In the genomic region with DNA sequence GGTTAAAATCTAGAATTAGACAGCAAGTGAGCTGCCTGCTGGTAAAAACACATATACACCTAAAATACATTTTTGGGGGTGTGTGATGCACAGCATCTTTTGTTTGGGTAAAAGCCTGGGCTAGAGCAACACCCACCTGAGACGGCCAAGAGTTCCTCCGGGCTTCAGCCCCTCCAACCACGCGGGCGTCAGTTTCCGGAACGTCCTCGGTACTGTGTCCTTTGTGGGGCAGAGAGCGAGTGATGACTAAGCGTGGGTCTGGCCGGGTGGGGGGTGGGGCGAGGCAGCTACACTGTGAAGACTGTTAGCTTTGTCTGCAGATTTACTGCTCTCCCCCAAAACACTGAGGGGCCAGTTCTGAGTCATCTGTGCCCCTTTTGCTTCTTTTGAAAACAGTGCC, we compare ENCODE assay signal across 9 mouse cellular contexts. TPM values are rescaled to one million over a fixed set of nuclear protein-coding genes. Genes with fewer than 3 reads are reported as not detected.
DNase-seq lines count a peak whose midpoint lies in the region; ATAC-seq lines count a peak whose summit lies in the region.
"Had no signal": no experiment of that assay in that cellular context is flagged by ENCODE, and none has a peak within 500 bp of the region (broad histone marks: within the 10 kb centered on the region; RNA-seq: fewer than 3 reads in every experiment).

No protein-coding gene starts in this region.

- H3K4me3 ChIP-seq in heart, embryonic 15.5 days: no peak overlapping the region
- H3K4me3 ChIP-seq in midbrain, embryonic 11.5 days (ENCODE audit: low read depth, low read length): no peak overlapping the region
- H3K4me3 ChIP-seq: neural tube, embryonic 12.5 days had no signal

- peaks cover 10% of the 10 kb centered on the region for H3K9me3 ChIP-seq in heart, embryonic 15.5 days (replicated peaks)
- H3K9me3 ChIP-seq in midbrain, embryonic 11.5 days (ENCODE audit: control insufficient read depth, low read length): peaks cover 5% of the 10 kb centered on the region; the same call in 1 of the 2 replicates

- H3K9ac ChIP-seq in heart, embryonic 15.5 days: no peak overlapping the region
- no peak overlapping the region for H3K9ac ChIP-seq in midbrain, embryonic 11.5 days (ENCODE audit: low read length)
- H3K9ac ChIP-seq: neural tube, embryonic 12.5 days had no signal

- H3K4me2 ChIP-seq in heart, embryonic 15.5 days: 0 out of 2 replicates have a peak overlapping the region, but pooled peaks have one; percentile 13
- H3K4me2 ChIP-seq in midbrain, embryonic 11.5 days: no peak overlapping the region
- H3K4me2 ChIP-seq: neural tube, embryonic 12.5 days had no signal

- ATAC-seq in heart, embryonic 15.5 days (replicated peaks; ENCODE audit: insufficient number of reproducible peaks, insufficient read depth, low FRiP score, low read depth): 0 out of 2 replicates have a peak, but pooled peaks have one; percentile 27
- ATAC-seq in midbrain, embryonic 11.5 days (ENCODE audit: low FRiP score): no peak

- H3K4me1 ChIP-seq in heart, embryonic 15.5 days (replicated peaks): peaks cover 17% of the 10 kb centered on the region
- H3K4me1 ChIP-seq in midbrain, embryonic 11.5 days (ENCODE audit: control insufficient read depth, insufficient read depth, low read length): no peaks in the 10 kb centered on the region

- no peaks in the 10 kb centered on the region for H3K36me3 ChIP-seq in heart, embryonic 15.5 days
- H3K36me3 ChIP-seq in midbrain, embryonic 11.5 days (ENCODE audit: control insufficient read depth, insufficient read depth, low read length): no peaks in the 10 kb centered on the region
- H3K36me3 ChIP-seq: neural tube, embryonic 12.5 days had no signal

- peaks cover 5% of the 10 kb centered on the region; the same call in 1 of the 2 replicates for H3K27me3 ChIP-seq in heart, embryonic 15.5 days
- H3K27me3 ChIP-seq in midbrain, embryonic 11.5 days (ENCODE audit: control insufficient read depth, insufficient read depth, low read length): no peaks in the 10 kb centered on the region
- H3K27me3 ChIP-seq: neural tube, embryonic 12.5 days had no signal

- no peak for DNase-seq in heart, adult 8-10 months (ENCODE audit: low spot score)
- DNase-seq in MEL-GATA-1-ER (ENCODE audit: extremely low read depth, low read depth): peak; percentile 59
- peak; percentile 83 for DNase-seq in induced T-regulatory cell, adult 2 months (ENCODE audit: low read depth)
- DNase-seq in right cerebral cortex, postnatal 14 days: peak; percentile 30
- DNase-seq in testis, postnatal 10 days (ENCODE audit: low spot score): no peak
- no peak for DNase-seq in midbrain, embryonic 11.5 days (ENCODE audit: low spot score, missing footprints)
- no peak for DNase-seq in gastrocnemius, postnatal 10 days

- 43% methylated on average over 12 of the region's 12 CpGs for WGBS in heart, embryonic 15.5 days
- 64% methylated on average over 12 of the region's 12 CpGs for WGBS in midbrain, embryonic 11.5 days

- H3K27ac ChIP-seq in heart, embryonic 15.5 days: no peak overlapping the region
- H3K27ac ChIP-seq in midbrain, embryonic 11.5 days (ENCODE audit: low read depth, low read length): no peak overlapping the region
- H3K27ac ChIP-seq: neural tube, embryonic 12.5 days had no signal

RNA-seq across cellular contexts. Expression of a gene that starts 0.7 kb away (rescaled TPM):
- polyA plus RNA-seq in heart, embryonic 15.5 days (2015; fragmentation: Nextera tagmentation; extraction: Ambion mirVana): 1.4 and 2.2 TPM in 2 replicates
- 1 to 10 TPM; 1.1 to 2.0 (median 1.5) TPM for total RNA-seq in heart, adult 8-10 months (2022)
- 1.1 and 1.4 TPM in 2 replicates for polyA plus RNA-seq in midbrain, embryonic 11.5 days (2014; fragmentation: Nextera tagmentation; extraction: Ambion mirVana)
- total RNA-seq in gastrocnemius, postnatal 10 days (2021): 1 to 10 TPM in 1 of 2 experiments, not detected in 1; 1.2 TPM

RNA-seq across cellular contexts. Expression of a gene that starts 17.6 kb away (rescaled TPM):
- 2.6 and 9.4 TPM in 2 replicates for polyA plus RNA-seq in heart, embryonic 15.5 days (2015; fragmentation: Nextera tagmentation; extraction: Ambion mirVana)
- total RNA-seq in heart, adult 8-10 months (2022): 1 to 10 TPM in 2 of 4 experiments, under 1 TPM in 2; 0.84 to 2.6 (median 1.1) TPM
- polyA plus RNA-seq in midbrain, embryonic 11.5 days (2014; fragmentation: Nextera tagmentation; extraction: Ambion mirVana): 3.4 TPM in 2 replicates
- total RNA-seq in gastrocnemius, postnatal 10 days (2021): 1 to 10 TPM in 1 of 2 experiments, under 1 TPM in 1; 0.59 to 2.0 TPM

RNA-seq across cellular contexts. Expression of a gene that starts 42.2 kb away (rescaled TPM):
- polyA plus RNA-seq in heart, embryonic 15.5 days (2015; fragmentation: Nextera tagmentation; extraction: Ambion mirVana): 0.31 and 1.2 TPM in 2 replicates
- total RNA-seq in heart, adult 8-10 months (2022): under 1 TPM; 0.54 to 0.86 (median 0.64) TPM
- 0.04 TPM in 1 of 2 replicates, not detected in the other for polyA plus RNA-seq in midbrain, embryonic 11.5 days (2014; fragmentation: Nextera tagmentation; extraction: Ambion mirVana)
- 1 to 10 TPM in 1 of 2 experiments, under 1 TPM in 1; 0.23 to 1.6 TPM for total RNA-seq in gastrocnemius, postnatal 10 days (2021)

RNA-seq across cellular contexts. Expression of a gene that starts 50.2 kb away (rescaled TPM):
- 14.6 and 15.3 TPM in 2 replicates for polyA plus RNA-seq in heart, embryonic 15.5 days (2015; fragmentation: Nextera tagmentation; extraction: Ambion mirVana)
- 10 to 100 TPM; 10.9 to 20.2 (median 11.9) TPM for total RNA-seq in heart, adult 8-10 months (2022)
- polyA plus RNA-seq in midbrain, embryonic 11.5 days (2014; fragmentation: Nextera tagmentation; extraction: Ambion mirVana): 3.8 and 3.9 TPM in 2 replicates
- 1 to 10 TPM; 6.5 to 8.6 TPM for total RNA-seq in gastrocnemius, postnatal 10 days (2021)

Comparison
In these comparisons a context has a peak if more than half of its experiments do, and no peak if none do; other contexts are left out.
1. DNase-seq: peak in MEL-GATA-1-ER (single experiment), induced T-regulatory cell, adult 2 months (single experiment) and right cerebral cortex, postnatal 14 days (single experiment); none in heart, adult 8-10 months (single experiment), testis, postnatal 10 days (single experiment), midbrain, embryonic 11.5 days (single experiment) and gastrocnemius, postnatal 10 days (single experiment).